Mouse (Mus musculus): ENCODE measurements around the gene Plagl2.
A peak's percentile ranks its signal among the peaks of the same experiment; 100 is the strongest.

Gene Plagl2

GRCm38 (mm10) chr2:153239021-153239859 is 2.0 kb downstream of the Plagl2 start:
- DNase-seq (ENCODE audit: low spot score) = peak; percentile 17

- no peak for DNase-seq (ENCODE audit: low spot score)
Measured at GRCm38 (mm10) chr2:153238406-153238805, 2.8 kb downstream of the Plagl2 start.

- DNase-seq (ENCODE audit: low spot score) = no peak
Measured at GRCm38 (mm10) chr2:153237891-153238290, 3.3 kb downstream of the Plagl2 start.

GRCm38 (mm10) chr2:153237193-153237592 is 4.0 kb downstream of the Plagl2 start:
- no peak for DNase-seq (ENCODE audit: low spot score)

- DNase-seq (ENCODE audit: low spot score) = no peak
Measured at GRCm38 (mm10) chr2:153228523-153228922, 12.7 kb downstream of the Plagl2 start.

GRCm38 (mm10) chr2:153227959-153228358 is 13.3 kb downstream of the Plagl2 start:
- no peak for DNase-seq (ENCODE audit: low spot score)

- DNase-seq (ENCODE audit: low spot score) = no peak
Measured at GRCm38 (mm10) chr2:153225595-153225953, 15.7 kb downstream of the Plagl2 start.

GRCm38 (mm10) chr2:153224946-153225594 is 16.2 kb downstream of the Plagl2 start, which contains the start of gene Tspyl3:
Tspyl3 (minus strand) TSS chr2:153225441.
- DNase-seq (ENCODE audit: low spot score) = peak; percentile 65

GRCm38 (mm10) chr2:153222566-153222965 is 18.7 kb downstream of the Plagl2 start:
- DNase-seq (ENCODE audit: low spot score) = no peak

GRCm38 (mm10) chr2:153222130-153222529 is 19.1 kb downstream of the Plagl2 start:
- no peak for DNase-seq (ENCODE audit: low spot score)

GRCm38 (mm10) chr2:153221620-153222019 is 19.6 kb downstream of the Plagl2 start:
- no peak for DNase-seq (ENCODE audit: low spot score)

- no peak for DNase-seq (ENCODE audit: low spot score)
Measured at GRCm38 (mm10) chr2:153218516-153218915, 22.7 kb downstream of the Plagl2 start.

- no peak for DNase-seq (ENCODE audit: low spot score)
Measured at GRCm38 (mm10) chr2:153217826-153218340, 23.3 kb downstream of the Plagl2 start.

- no peak for DNase-seq (ENCODE audit: low spot score)
Measured at GRCm38 (mm10) chr2:153215421-153215820, 25.8 kb downstream of the Plagl2 start.

- DNase-seq (ENCODE audit: low spot score) = no peak
Measured at GRCm38 (mm10) chr2:153214771-153215259, 26.4 kb downstream of the Plagl2 start.

GRCm38 (mm10) chr2:153213351-153213750 is 27.9 kb downstream of the Plagl2 start:
- no peak for DNase-seq (ENCODE audit: low spot score)

- DNase-seq (ENCODE audit: low spot score) = no peak
Measured at GRCm38 (mm10) chr2:153211451-153211850, 29.8 kb downstream of the Plagl2 start.

- no peak for DNase-seq (ENCODE audit: low spot score)
Measured at GRCm38 (mm10) chr2:153209286-153209685, 31.9 kb downstream of the Plagl2 start.

GRCm38 (mm10) chr2:153208149-153208548 is 33.1 kb downstream of the Plagl2 start:
- DNase-seq (ENCODE audit: low spot score) = no peak

GRCm38 (mm10) chr2:153202766-153203165 is 38.5 kb downstream of the Plagl2 start:
- no peak for DNase-seq (ENCODE audit: low spot score)

- no peak for DNase-seq (ENCODE audit: low spot score)
Measured at GRCm38 (mm10) chr2:153199114-153199513, 42.1 kb downstream of the Plagl2 start.

GRCm38 (mm10) chr2:153198485-153198884 is 42.7 kb downstream of the Plagl2 start:
- DNase-seq (ENCODE audit: low spot score) = no peak

GRCm38 (mm10) chr2:153194255-153194654 is 47.0 kb downstream of the Plagl2 start:
- no peak for DNase-seq (ENCODE audit: low spot score)
